Mouse (Mus musculus) common myeloid progenitor, adult 5-6 weeks (primary cell): ENCODE results near the gene Phf10. TPM values are rescaled to one million over a fixed set of nuclear protein-coding genes. Genes with fewer than 3 reads are reported as not detected.
"Not testable (repeated sequence)": the region's sequence is repeated elsewhere in the genome, so short reads cannot be mapped to it uniquely, and the experiment has no call there.

Experiments
- ATAC-seq: replicated peaks from 2 replicates; pipeline ENCODE4 v1.8.0; 2016; ENCODE audit warnings: low read depth, mild to moderate bottlenecking, moderate TSS enrichment, inconsistent platforms; ENCODE audit not compliant: poor library complexity, severe bottlenecking
- total RNA-seq: library from RNA; stranded (forward); fragments of 200-1000, 187-1606 nt; gene quantifications from 2 replicates; pipeline ENCODE4 v1.2.3, GENCODE M21; 2017

The Phf10 gene
- total RNA-seq, 1 experiment from 2014 or later, result 124 TPM

DNA sequence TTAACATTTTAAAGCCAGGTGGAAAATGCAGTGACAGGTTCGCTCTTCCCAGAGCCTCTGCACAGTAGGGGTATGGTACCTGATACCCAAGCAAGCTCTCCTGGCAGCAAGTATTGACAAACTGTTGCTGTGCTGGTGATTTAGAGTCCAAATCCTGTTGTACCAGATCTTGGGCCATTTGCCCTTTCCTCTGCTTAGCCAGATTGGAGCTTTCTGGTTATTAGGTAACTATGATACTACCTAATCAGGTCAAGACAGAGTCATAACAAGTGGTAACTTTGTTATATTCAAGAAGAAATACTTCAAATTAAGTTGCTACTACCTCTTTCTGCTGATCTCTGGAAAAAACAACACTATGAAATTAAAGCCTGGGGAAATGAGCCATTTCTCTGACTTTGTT is 16.5 kb downstream of the Phf10 start:
- ATAC-seq, result no peak

- peak; percentile 16; the same call in 1 of the 2 replicates for ATAC-seq
Measured at GRCm38 (mm10) chr17:14943729-14944059, 17.4 kb downstream of the Phf10 start.

- ATAC-seq, result peak; percentile 98
Measured at GRCm38 (mm10) chr17:14943009-14943728, 17.9 kb downstream of the Phf10 start, which contains the start of the genes Wdr27 and 1600012H06Rik. TSS of gene Wdr27 (minus strand) at chr17:14943158. TSS of gene 1600012H06Rik (plus strand) at chr17:14943184.

GRCm38 (mm10) chr17:14942181-14942580 is 18.9 kb downstream of the Phf10 start:
- not testable (repeated sequence) for ATAC-seq

- ATAC-seq, result no peak
Measured at GRCm38 (mm10) chr17:14935841-14936605, 25.1 kb downstream of the Phf10 start.

GRCm38 (mm10) chr17:14935280-14935679 is 25.8 kb downstream of the Phf10 start:
- not testable (repeated sequence) for ATAC-seq

GRCm38 (mm10) chr17:14931469-14931868 is 29.6 kb downstream of the Phf10 start:
- ATAC-seq, result no peak

DNA sequence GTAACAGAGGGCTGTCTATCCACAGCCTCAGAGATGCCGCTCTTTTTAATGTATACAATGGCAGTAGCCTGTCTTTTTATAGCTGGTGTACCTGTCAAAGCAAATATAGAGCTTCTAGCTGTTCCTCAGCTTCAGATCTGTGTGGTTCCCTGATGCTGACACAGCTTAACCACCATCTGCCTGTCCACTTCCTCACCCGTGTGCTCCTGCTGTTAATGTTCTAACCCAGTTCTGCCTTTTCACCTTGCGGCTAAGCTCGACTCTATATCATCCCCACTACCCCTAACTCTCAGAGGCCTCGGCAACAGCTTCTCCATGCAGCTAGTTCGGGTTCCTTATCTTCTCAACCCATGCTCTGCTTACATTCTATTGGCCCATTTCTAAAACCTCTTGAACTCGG is 30.4 kb downstream of the Phf10 start:
- ATAC-seq, result peak; percentile 95

GRCm38 (mm10) chr17:14928631-14929030 is 32.4 kb downstream of the Phf10 start:
- ATAC-seq, result no peak

DNA sequence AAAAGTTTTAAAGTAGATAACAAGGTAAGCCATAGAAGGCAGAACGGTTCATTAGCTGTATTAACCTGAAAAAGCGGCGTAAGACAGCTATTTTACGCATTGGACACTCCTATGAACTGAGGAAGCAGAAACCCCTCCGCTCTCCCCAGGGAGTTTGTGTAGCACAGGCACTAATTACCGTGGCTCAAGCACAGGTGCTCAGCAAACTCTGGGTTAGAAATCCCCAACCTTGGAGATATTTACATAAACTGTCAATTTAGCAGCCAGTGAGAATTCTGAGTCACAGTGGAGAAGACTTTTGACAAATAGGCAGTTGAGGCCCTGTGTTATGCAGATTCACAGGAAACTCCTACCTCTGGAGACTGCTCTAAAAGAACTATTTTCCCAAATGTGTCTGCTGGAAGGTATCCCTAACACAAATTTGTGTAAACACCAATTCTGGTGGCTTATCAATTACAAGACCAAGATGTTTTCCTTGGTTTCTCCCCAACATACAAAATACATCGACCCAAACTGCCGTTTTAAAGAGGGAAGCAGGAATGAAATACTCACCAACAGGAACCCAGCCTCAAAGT is 33.3 kb downstream of the Phf10 start:
- ATAC-seq, result no peak

DNA sequence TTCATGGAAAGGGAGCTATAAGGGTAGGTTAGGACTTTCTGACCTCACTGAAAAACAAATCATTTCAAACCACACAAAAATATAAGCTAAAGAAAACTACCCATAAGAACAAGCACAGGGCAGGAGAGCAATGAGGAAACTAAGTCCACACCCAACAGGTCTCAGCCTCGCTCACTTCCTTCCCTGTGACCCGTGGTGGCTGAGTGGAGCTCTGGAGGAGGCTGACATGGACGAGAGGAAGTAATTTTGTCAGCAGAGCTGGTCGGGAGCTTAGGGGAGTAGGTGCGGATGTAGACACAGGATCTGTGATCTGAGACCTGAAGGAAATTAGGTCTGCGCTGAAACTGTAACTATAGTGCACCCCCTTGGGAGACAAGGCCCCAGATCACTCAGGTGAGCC is 39.5 kb downstream of the Phf10 start:
- ATAC-seq, result peak; percentile 89

DNA sequence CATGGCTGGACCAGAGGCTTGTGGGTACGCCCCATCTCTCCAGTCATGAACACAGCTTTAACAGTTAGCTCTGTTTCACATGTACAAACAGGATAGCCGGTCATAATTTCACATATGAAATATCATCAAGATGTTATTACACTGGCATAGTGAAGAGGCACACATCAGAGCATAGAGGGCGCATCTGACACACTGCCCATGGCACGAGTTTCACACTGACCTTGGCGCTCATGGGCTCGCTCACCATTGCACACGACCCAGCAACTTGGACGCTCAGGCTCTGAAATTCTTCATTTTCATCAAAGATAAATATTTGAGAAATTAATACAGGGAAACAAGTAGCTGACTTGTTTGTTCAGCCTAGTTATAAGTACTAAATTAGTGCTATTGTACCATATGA is 43.2 kb downstream of the Phf10 start:
- no peak for ATAC-seq

GRCm38 (mm10) chr17:14914401-14914800 is 46.7 kb downstream of the Phf10 start:
- ATAC-seq, result no peak

- no peak for ATAC-seq
Measured at GRCm38 (mm10) chr17:14912981-14913380, 48.1 kb downstream of the Phf10 start.

- ATAC-seq, result peak; percentile 65
Measured at GRCm38 (mm10) chr17:14912420-14912819, 48.7 kb downstream of the Phf10 start.

- no peak for ATAC-seq
Measured at GRCm38 (mm10) chr17:14910771-14911170, 50.3 kb downstream of the Phf10 start.

- no peak for ATAC-seq
Measured at GRCm38 (mm10) chr17:14909331-14909730, 51.7 kb downstream of the Phf10 start.

GRCm38 (mm10) chr17:14907136-14907535 is 53.9 kb downstream of the Phf10 start:
- ATAC-seq, result no peak

DNA sequence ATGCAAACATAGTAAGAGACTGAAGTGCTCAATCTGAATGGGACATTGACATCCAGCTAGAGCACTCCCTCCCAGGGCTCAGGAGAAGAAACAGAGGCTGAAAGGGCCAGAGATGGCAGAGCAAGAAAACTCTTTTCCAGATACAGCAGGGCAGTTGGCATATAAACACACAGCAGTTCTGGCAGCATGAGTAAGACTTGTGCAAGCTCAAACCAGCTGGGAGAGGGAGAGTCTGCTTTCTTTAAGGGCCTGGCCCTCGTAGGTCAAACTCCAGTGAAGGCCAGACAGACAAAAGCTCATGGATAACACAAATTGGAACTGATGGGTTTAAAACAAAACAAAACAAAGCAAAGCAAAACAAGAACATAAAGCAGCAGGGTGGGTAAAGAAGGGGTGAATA is 54.5 kb downstream of the Phf10 start:
- no peak for ATAC-seq

DNA sequence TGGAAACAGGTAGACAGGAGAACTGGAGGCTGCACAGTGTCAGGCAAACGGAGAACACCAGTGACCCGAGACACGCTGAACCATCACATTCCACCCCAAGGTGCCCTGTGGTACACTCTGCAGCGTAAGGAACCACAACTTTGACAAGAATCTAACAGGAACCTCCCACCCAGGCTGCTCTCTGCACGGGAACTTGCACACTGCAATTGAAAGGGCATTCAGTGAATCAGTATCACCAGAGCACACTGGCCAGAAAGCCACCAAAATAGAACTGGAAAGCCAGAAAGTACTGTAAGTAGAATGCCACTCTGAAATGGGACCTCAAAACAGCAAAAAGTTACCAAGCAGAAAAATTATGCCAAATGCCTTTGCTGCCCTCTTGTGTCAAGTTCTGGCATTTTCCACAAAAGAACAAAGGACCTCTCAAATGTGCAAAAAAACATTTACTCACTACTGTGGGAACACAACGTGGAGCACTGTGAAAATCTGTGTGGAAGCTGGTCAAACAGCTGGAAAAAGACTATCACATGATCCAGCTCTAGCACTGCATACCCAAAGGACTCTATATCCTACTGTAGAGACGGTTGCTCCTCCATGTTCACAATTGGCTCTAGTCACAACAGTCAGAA is 56.3 kb downstream of the Phf10 start:
- peak; percentile 81 for ATAC-seq

DNA sequence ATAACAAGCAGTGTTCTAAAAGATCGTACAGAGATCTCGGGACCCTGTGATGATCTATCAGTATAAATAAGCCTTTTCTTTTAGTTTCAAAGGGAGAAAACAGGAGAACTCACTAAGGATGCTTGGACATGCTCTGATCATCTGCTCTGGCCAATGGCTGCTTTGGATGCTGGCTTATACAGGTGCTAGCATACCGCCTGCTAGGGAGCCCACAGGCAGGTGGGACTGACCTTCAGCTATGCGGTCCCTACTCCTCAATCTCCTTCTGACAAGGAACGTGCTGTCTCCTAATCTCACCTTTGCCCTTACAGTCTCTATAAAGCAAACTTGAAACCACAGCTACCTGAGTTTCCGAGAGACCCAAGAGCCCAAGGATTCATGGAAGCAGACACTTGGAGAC is 56.9 kb downstream of the Phf10 start:
- 0 out of 2 replicates have a peak, but pooled peaks have one; percentile 4 for ATAC-seq
